10 mouse cellular contexts compared by ENCODE assay signal in the genomic region with DNA sequence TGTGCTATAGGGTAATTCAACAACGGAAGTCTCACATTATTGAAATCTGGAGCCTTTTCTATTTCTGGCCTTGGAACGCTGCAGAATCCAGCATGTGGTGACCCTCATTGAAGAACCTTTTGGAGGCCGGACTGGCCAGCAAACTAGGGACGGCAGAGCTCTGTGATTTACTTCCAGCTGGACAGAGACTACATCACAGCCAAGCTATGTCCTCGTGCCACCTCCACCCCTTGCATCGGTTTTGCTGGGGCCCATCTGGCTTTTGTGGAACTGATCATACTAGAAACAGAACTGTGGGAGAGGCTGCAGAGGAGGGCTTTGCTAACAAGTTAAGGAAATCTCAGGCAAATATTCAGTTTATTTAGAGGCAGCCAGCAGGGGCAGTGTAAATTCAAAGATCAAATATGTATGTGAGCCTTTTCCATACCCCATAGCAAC.
DNase-seq lines count a peak whose midpoint lies in the region; ATAC-seq lines count a peak whose summit lies in the region.
"Had no signal": no experiment of that assay in that cellular context is flagged by ENCODE, and none has a peak within 500 bp of the region (broad histone marks: within the 10 kb centered on the region; RNA-seq: fewer than 3 reads in every experiment).

No protein-coding gene starts in this region.

- 50% methylated on average over 6 of the region's 6 CpGs for WGBS in heart, embryonic 14.5 days
- 58% methylated on average over 6 of the region's 6 CpGs for WGBS in heart, embryonic 12.5 days
- WGBS in hindbrain, embryonic 14.5 days, result 74% methylated on average over 6 of the region's 6 CpGs
- WGBS in hindbrain, embryonic 12.5 days, result 77% methylated on average over 6 of the region's 6 CpGs

- H3K9me3 ChIP-seq in heart, embryonic 14.5 days (ENCODE audit: control insufficient read depth, low read length), result no peaks in the 10 kb centered on the region
- H3K9me3 ChIP-seq in heart, embryonic 12.5 days (replicated peaks), result peaks cover 4% of the 10 kb centered on the region; the same call in 1 of the 2 replicates
- H3K9me3 ChIP-seq in hindbrain, embryonic 14.5 days (ENCODE audit: control insufficient read depth, low read length), result no peaks in the 10 kb centered on the region
- no peaks in the 10 kb centered on the region for H3K9me3 ChIP-seq in hindbrain, embryonic 12.5 days (replicated peaks)
- H3K9me3 ChIP-seq: embryonic facial prominence, embryonic 12.5 days had no signal

- DNase-seq in frontal cortex, postnatal 25 days (ENCODE audit: low spot score in 2 of 2), result peak; percentile 12 to 21
- peak; percentile 52 to 59 for DNase-seq in layer of hippocampus, adult 8-10 months (ENCODE audit: low spot score in 2 of 2)
- peak; percentile 55 to 59 for DNase-seq in right cerebral cortex, adult 2 months (ENCODE audit: low spot score in 2 of 2)
- DNase-seq in spleen, adult 18-20 months, result no peak
- DNase-seq in hindbrain, embryonic 14.5 days (ENCODE audit: low spot score), result no peak

- no peak overlapping the region for H3K9ac ChIP-seq in heart, embryonic 14.5 days (ENCODE audit: low read length)
- no peak overlapping the region for H3K9ac ChIP-seq in heart, embryonic 12.5 days
- H3K9ac ChIP-seq in hindbrain, embryonic 14.5 days, result no peak overlapping the region
- H3K9ac ChIP-seq in hindbrain, embryonic 12.5 days, result no peak overlapping the region
- H3K9ac ChIP-seq: embryonic facial prominence, embryonic 12.5 days had no signal

- H3K27ac ChIP-seq in heart, embryonic 14.5 days (replicated peaks in 1 of 2; ENCODE audit: control insufficient read depth in 1 of 2, insufficient read depth in 1 of 2, low read depth in 2 of 2, low read length in 2 of 2), result peak overlapping the region; percentile 29 to 41; a peak in 2 of 4 replicates
- H3K27ac ChIP-seq in heart, embryonic 12.5 days (ENCODE audit: poor library complexity, severe bottlenecking), result no peak overlapping the region
- no peak overlapping the region for H3K27ac ChIP-seq in hindbrain, embryonic 14.5 days
- H3K27ac ChIP-seq in hindbrain, embryonic 12.5 days, result no peak overlapping the region
- H3K27ac ChIP-seq: embryonic facial prominence, embryonic 12.5 days had no signal

- H3K4me1 ChIP-seq in heart, embryonic 14.5 days (ENCODE audit: control insufficient read depth in 2 of 2, insufficient read depth in 2 of 2, low read length in 2 of 2), result peaks cover 6 to 11% of the 10 kb centered on the region in 2 experiments; a peak in 2 of 4 replicates
- H3K4me1 ChIP-seq in heart, embryonic 12.5 days (replicated peaks), result peaks cover 14% of the 10 kb centered on the region
- H3K4me1 ChIP-seq in hindbrain, embryonic 14.5 days (replicated peaks; ENCODE audit: control insufficient read depth, insufficient read depth, low read length), result no peaks in the 10 kb centered on the region
- H3K4me1 ChIP-seq in hindbrain, embryonic 12.5 days, result no peaks in the 10 kb centered on the region
- H3K4me1 ChIP-seq: embryonic facial prominence, embryonic 12.5 days had no signal

- ATAC-seq in heart, embryonic 14.5 days (ENCODE audit: insufficient number of reproducible peaks, insufficient read depth, low FRiP score, low read depth), result no peak
- ATAC-seq in heart, embryonic 12.5 days (ENCODE audit: insufficient number of reproducible peaks, low FRiP score), result no peak
- no peak for ATAC-seq in hindbrain, embryonic 14.5 days (ENCODE audit: low FRiP score)
- ATAC-seq in hindbrain, embryonic 12.5 days (ENCODE audit: low FRiP score), result no peak
- ATAC-seq: Patski had no signal

- H3K36me3 ChIP-seq in heart, embryonic 14.5 days (ENCODE audit: control insufficient read depth, insufficient read depth, low read length), result no peaks in the 10 kb centered on the region
- H3K36me3 ChIP-seq in heart, embryonic 12.5 days, result no peaks in the 10 kb centered on the region
- no peaks in the 10 kb centered on the region for H3K36me3 ChIP-seq in hindbrain, embryonic 14.5 days (replicated peaks; ENCODE audit: control insufficient read depth, insufficient read depth)
- no peaks in the 10 kb centered on the region for H3K36me3 ChIP-seq in hindbrain, embryonic 12.5 days
- H3K36me3 ChIP-seq: embryonic facial prominence, embryonic 12.5 days had no signal

- no peaks in the 10 kb centered on the region for H3K27me3 ChIP-seq in heart, embryonic 14.5 days (ENCODE audit: control insufficient read depth, insufficient read depth, low read length)
- H3K27me3 ChIP-seq in heart, embryonic 12.5 days (replicated peaks), result no peaks in the 10 kb centered on the region
- H3K27me3 ChIP-seq in hindbrain, embryonic 14.5 days (ENCODE audit: control insufficient read depth, insufficient read depth, low read length), result no peaks in the 10 kb centered on the region
- no peaks in the 10 kb centered on the region for H3K27me3 ChIP-seq in hindbrain, embryonic 12.5 days
- H3K27me3 ChIP-seq: embryonic facial prominence, embryonic 12.5 days; Patski had no signal

- H3K4me3 ChIP-seq in heart, embryonic 14.5 days (ENCODE audit: control insufficient read depth in 1 of 2, insufficient read depth in 1 of 2, low read depth in 1 of 2, low read length in 2 of 2), result no peak overlapping the region
- H3K4me3 ChIP-seq in heart, embryonic 12.5 days, result no peak overlapping the region
- no peak overlapping the region for H3K4me3 ChIP-seq in hindbrain, embryonic 14.5 days (replicated peaks; ENCODE audit: low read length)
- no peak overlapping the region for H3K4me3 ChIP-seq in hindbrain, embryonic 12.5 days
- H3K4me3 ChIP-seq: embryonic facial prominence, embryonic 12.5 days had no signal

- no peak overlapping the region for H3K4me2 ChIP-seq in heart, embryonic 14.5 days (ENCODE audit: low read length)
- no peak overlapping the region for H3K4me2 ChIP-seq in heart, embryonic 12.5 days
- no peak overlapping the region for H3K4me2 ChIP-seq in hindbrain, embryonic 14.5 days (replicated peaks)
- no peak overlapping the region for H3K4me2 ChIP-seq in hindbrain, embryonic 12.5 days (replicated peaks)
- H3K4me2 ChIP-seq: embryonic facial prominence, embryonic 12.5 days had no signal

Comparison
In these comparisons a context has a peak if more than half of its experiments do, and no peak if none do; other contexts are left out.
1. H3K27ac ChIP-seq: peak in heart, embryonic 14.5 days (2 of 2); none in heart, embryonic 12.5 days (single experiment), hindbrain, embryonic 14.5 days (single experiment) and hindbrain, embryonic 12.5 days (single experiment).
2. DNase-seq: peak in frontal cortex, postnatal 25 days (2 of 2), layer of hippocampus, adult 8-10 months (2 of 2) and right cerebral cortex, adult 2 months (2 of 2); none in spleen, adult 18-20 months (0 of 2) and hindbrain, embryonic 14.5 days (single experiment).